Mouse (Mus musculus): ENCODE measurements at regions not wholly inside any gene's neighbourhood (a gene's known extent, or its start where the extent isn't known, plus 50 kb on each side); places are given as distances from the start of the nearest gene placed in this dataset.
A peak's percentile ranks its signal among the peaks of the same experiment; 100 is the strongest.

GRCm38 (mm10) chr7:95829889-95830288, 341.2 kb upstream of the Tenm4 start:
- 77% methylated on average over 4 of the region's 4 CpGs for WGBS (ENCODE audit: insufficient replicate concordance)
- no peak for ATAC-seq
- no peak overlapping the region for H3K9ac ChIP-seq (replicated peaks)
- no peaks in the 10 kb centered on the region for H3K9me3 ChIP-seq (ENCODE audit: low read length)
- H3K4me2 ChIP-seq (ENCODE audit: low read depth, low read length), result no peak overlapping the region
- no peaks in the 10 kb centered on the region for H3K27me3 ChIP-seq (ENCODE audit: insufficient read depth, low read length)
- no peak for DNase-seq
- H3K4me1 ChIP-seq (ENCODE audit: insufficient read depth), result no peaks in the 10 kb centered on the region
- no peak overlapping the region for H3K4me3 ChIP-seq (ENCODE audit: low read depth, low read length)
- H3K27ac ChIP-seq (ENCODE audit: low read depth), result no peak overlapping the region
- no peaks in the 10 kb centered on the region for H3K36me3 ChIP-seq (replicated peaks; ENCODE audit: insufficient read depth, low read length)
- no peak for TF ChIP-seq CTCF (IDR thresholded peaks at IDR 0.05; ENCODE audit: low read depth)
- no peak for TF ChIP-seq EP300 (IDR thresholded peaks at IDR 0.05; ENCODE audit: low read depth)

GRCm38 (mm10) chr7:95834236-95834919, 336.7 kb upstream of the Tenm4 start:
- DNase-seq (no peak), ATAC-seq (no peak)
- 83% methylated on average over 10 of the region's 10 CpGs for WGBS (ENCODE audit: insufficient replicate concordance)
- H3K4me1 ChIP-seq (ENCODE audit: insufficient read depth), result no peaks in the 10 kb centered on the region
- H3K27ac ChIP-seq (ENCODE audit: low read depth), result no peak overlapping the region
- TF ChIP-seq EP300 (IDR thresholded peaks at IDR 0.05; ENCODE audit: low read depth) (no peak), CTCF (IDR thresholded peaks at IDR 0.05; ENCODE audit: low read depth) (no peak)
- no peak overlapping the region for H3K4me2 ChIP-seq (ENCODE audit: low read depth, low read length)
- no peaks in the 10 kb centered on the region for H3K27me3 ChIP-seq (ENCODE audit: insufficient read depth, low read length)
- H3K9ac ChIP-seq (replicated peaks), result no peak overlapping the region
- H3K36me3 ChIP-seq (replicated peaks; ENCODE audit: insufficient read depth, low read length), result no peaks in the 10 kb centered on the region
- H3K9me3 ChIP-seq (ENCODE audit: low read length), result no peaks in the 10 kb centered on the region
- no peak overlapping the region for H3K4me3 ChIP-seq (ENCODE audit: low read depth, low read length)

- no peak overlapping the region for H3K9ac ChIP-seq (replicated peaks)
- no peak overlapping the region for H3K4me2 ChIP-seq (ENCODE audit: low read depth, low read length)
- 71% methylated on average over 2 of the region's 2 CpGs for WGBS (ENCODE audit: insufficient replicate concordance)
- H3K4me3 ChIP-seq (ENCODE audit: low read depth, low read length), result no peak overlapping the region
- no peak for DNase-seq
- H3K27ac ChIP-seq (ENCODE audit: low read depth), result no peak overlapping the region
- ATAC-seq, result no peak
- no peaks in the 10 kb centered on the region for H3K4me1 ChIP-seq (ENCODE audit: insufficient read depth)
- TF ChIP-seq EP300 (IDR thresholded peaks at IDR 0.05; ENCODE audit: low read depth), result no peak
- TF ChIP-seq CTCF (IDR thresholded peaks at IDR 0.05; ENCODE audit: low read depth), result no peak
- H3K9me3 ChIP-seq (ENCODE audit: low read length), result no peaks in the 10 kb centered on the region
- H3K36me3 ChIP-seq (replicated peaks; ENCODE audit: insufficient read depth, low read length), result no peaks in the 10 kb centered on the region
- H3K27me3 ChIP-seq (ENCODE audit: insufficient read depth, low read length), result no peaks in the 10 kb centered on the region
Measured at GRCm38 (mm10) chr7:95840476-95840875, 330.6 kb upstream of the Tenm4 start.

- Histone ChIP-seq H3K4me3 (ENCODE audit: low read depth, low read length) (no peak overlapping the region), H3K4me2 (ENCODE audit: low read depth, low read length) (no peak overlapping the region), H3K36me3 (replicated peaks; ENCODE audit: insufficient read depth, low read length) (no peaks in the 10 kb centered on the region), H3K27ac (ENCODE audit: low read depth) (no peak overlapping the region), H3K9ac (replicated peaks) (no peak overlapping the region), H3K9me3 (ENCODE audit: low read length) (no peaks in the 10 kb centered on the region), H3K27me3 (ENCODE audit: insufficient read depth, low read length) (no peaks in the 10 kb centered on the region), H3K4me1 (ENCODE audit: insufficient read depth) (no peaks in the 10 kb centered on the region)
- TF ChIP-seq EP300 (IDR thresholded peaks at IDR 0.05; ENCODE audit: low read depth) (no peak), CTCF (IDR thresholded peaks at IDR 0.05; ENCODE audit: low read depth) (no peak)
- DNase-seq (no peak), ATAC-seq (no peak)
- 69% methylated on average over 2 of the region's 2 CpGs for WGBS (ENCODE audit: insufficient replicate concordance)
Measured at GRCm38 (mm10) chr7:95849874-95850273, 321.2 kb upstream of the Tenm4 start.

- Histone ChIP-seq H3K4me3 (ENCODE audit: low read depth, low read length) (no peak overlapping the region), H3K4me1 (ENCODE audit: insufficient read depth) (no peaks in the 10 kb centered on the region), H3K4me2 (ENCODE audit: low read depth, low read length) (no peak overlapping the region), H3K27me3 (ENCODE audit: insufficient read depth, low read length) (no peaks in the 10 kb centered on the region), H3K9ac (replicated peaks) (no peak overlapping the region), H3K36me3 (replicated peaks; ENCODE audit: insufficient read depth, low read length) (no peaks in the 10 kb centered on the region), H3K27ac (ENCODE audit: low read depth) (no peak overlapping the region), H3K9me3 (ENCODE audit: low read length) (no peaks in the 10 kb centered on the region)
- DNase-seq (no peak), ATAC-seq (no peak)
- WGBS (ENCODE audit: insufficient replicate concordance), result 70% methylated on average over 6 of the region's 6 CpGs
- TF ChIP-seq CTCF (IDR thresholded peaks at IDR 0.05; ENCODE audit: low read depth), result no peak
- TF ChIP-seq EP300 (IDR thresholded peaks at IDR 0.05; ENCODE audit: low read depth), result no peak
Measured at GRCm38 (mm10) chr7:95852630-95853029, 318.4 kb upstream of the Tenm4 start.

- Histone ChIP-seq H3K36me3 (replicated peaks; ENCODE audit: insufficient read depth, low read length) (no peaks in the 10 kb centered on the region), H3K9me3 (ENCODE audit: low read length) (no peaks in the 10 kb centered on the region), H3K27ac (ENCODE audit: low read depth) (no peak overlapping the region), H3K4me3 (ENCODE audit: low read depth, low read length) (no peak overlapping the region), H3K27me3 (ENCODE audit: insufficient read depth, low read length) (no peaks in the 10 kb centered on the region), H3K4me1 (ENCODE audit: insufficient read depth) (no peaks in the 10 kb centered on the region), H3K9ac (replicated peaks) (no peak overlapping the region), H3K4me2 (ENCODE audit: low read depth, low read length) (no peak overlapping the region)
- peak; percentile 88 for ATAC-seq
- peak; percentile 19 for DNase-seq
- TF ChIP-seq CTCF (IDR thresholded peaks at IDR 0.05; ENCODE audit: low read depth) (no peak), EP300 (IDR thresholded peaks at IDR 0.05; ENCODE audit: low read depth) (no peak)
- WGBS (ENCODE audit: insufficient replicate concordance), result 48% methylated on average over 6 of the region's 6 CpGs
Measured at GRCm38 (mm10) chr7:95853225-95853812, 317.7 kb upstream of the Tenm4 start.
